Mouse (Mus musculus) lung, embryonic 16.5 days (tissue): ENCODE measurements around the gene Dbndd2. TPM values are rescaled to one million over a fixed set of nuclear protein-coding genes. Genes with fewer than 3 reads are reported as not detected.
A peak's percentile ranks its signal among the peaks of the same experiment; 100 is the strongest.

Experiments used
- ATAC-seq: fragments of 200-750 bp; cut with Nextera tagmentation; 2 replicates; pipeline ENCODE4 v1.8.0; 2017; ENCODE audit warnings: low read depth, mild to moderate bottlenecking, moderate library complexity
- H3K27ac ChIP-seq: fragments of 300-500 bp; sonication (generic); 2 replicates; pipeline ENCODE4 v1.5.1; 2014; ENCODE audit warnings: mild to moderate bottlenecking, control low read depth, low read length
- H3K27me3 ChIP-seq: fragments of 300-500 bp; sonication (generic); 2 replicates; pipeline ENCODE4 v1.6.1; 2014; ENCODE audit warnings: low read depth, low read length, mixed read lengths; ENCODE audit not compliant: control insufficient read depth, insufficient read depth
- H3K36me3 ChIP-seq: fragments of 300-500 bp; sonication (generic); 2 replicates; pipeline ENCODE4 v1.6.1; 2014; ENCODE audit warnings: low read length; ENCODE audit not compliant: control insufficient read depth, insufficient read depth
- H3K4me1 ChIP-seq: fragments of 300-500 bp; sonication (generic); replicated peaks from 2 replicates; pipeline ENCODE4 v1.6.1; 2014; ENCODE audit warnings: low read length, mixed read lengths; ENCODE audit not compliant: control insufficient read depth, insufficient read depth
- H3K4me2 ChIP-seq: fragments of 300-500 bp; sonication (generic); 2 replicates; pipeline ENCODE4 v1.6.1; 2014; ENCODE audit warnings: low read depth, low read length, control low read depth
- H3K4me3 ChIP-seq: fragments of 300-500 bp; sonication (generic); 2 replicates; pipeline ENCODE4 v1.5.1; 2014; ENCODE audit warnings: mild to moderate bottlenecking, low read length, control low read depth
- H3K9ac ChIP-seq: fragments of 300-500 bp; sonication (generic); 2 replicates; pipeline ENCODE4 v1.6.1; 2014; ENCODE audit warnings: low read length, control low read depth
- H3K9me3 ChIP-seq: fragments of 300-500 bp; sonication (generic); 2 replicates; pipeline ENCODE4 v1.6.1; 2016; ENCODE audit warnings: low read length; ENCODE audit not compliant: control insufficient read depth
- WGBS: fragments of 180-500 bp; shearing (Covaris S2); extraction: QIAGEN DNeasy Blood & Tissue Kit; methylation state at CpG from one replicate; pipeline ENCODE4 v1.1.7; 2014; 5-methylcytosine and 5-hydroxymethylcytosine counted together
- polyA plus RNA-seq: library from polyadenylated mRNA; unstranded; fragments of >200 nt; fragmentation: Nextera tagmentation; extraction: Ambion mirVana; gene quantifications from 2 replicates; pipeline ENCODE4 v1.2.1, GENCODE M21; 2015

Gene Dbndd2
- polyA plus RNA-seq, 1 experiment from 2014 or later, result 13.0 TPM

DNA sequence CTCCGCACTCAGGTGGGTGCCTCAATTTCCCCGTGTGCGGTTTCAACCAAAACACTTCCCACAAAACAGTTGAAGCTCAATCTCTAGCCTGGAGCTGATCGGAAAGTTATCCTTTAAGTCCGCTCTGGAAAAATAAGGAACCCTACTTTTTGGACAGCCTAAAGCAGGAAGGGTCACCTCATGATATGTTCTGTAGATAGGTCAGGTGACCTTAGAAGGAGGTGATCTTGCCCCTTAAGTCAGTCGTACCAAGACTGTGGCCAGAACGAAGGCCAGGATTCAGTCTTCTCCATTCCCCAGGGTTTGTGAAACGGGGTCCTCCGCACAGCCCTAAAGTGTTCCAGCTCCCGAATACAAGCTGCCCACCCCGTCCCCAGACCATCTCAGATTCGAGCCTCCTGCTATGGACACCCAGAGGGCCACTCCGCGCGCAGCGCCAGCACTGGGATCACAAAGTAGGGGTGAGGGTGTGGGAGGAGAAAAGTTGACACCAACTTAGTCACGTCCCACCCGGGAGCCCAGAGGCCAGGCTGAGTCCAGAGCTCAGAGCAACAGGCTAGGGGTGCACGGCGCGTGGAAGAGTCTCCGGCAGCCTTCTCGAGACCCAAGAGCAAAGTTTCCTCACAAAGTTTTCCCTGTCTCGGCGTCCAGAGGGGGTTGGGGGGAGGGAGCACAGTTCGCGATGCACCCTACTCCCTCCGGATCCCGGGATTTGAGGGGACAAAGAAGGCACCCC, 43.4 kb upstream of the Dbndd2 start:
- WGBS, result 2% methylated on average over 29 of the region's 29 CpGs
- Histone ChIP-seq H3K4me1 (peaks cover 25% of the 10 kb centered on the region), H3K4me3 (peak overlapping the region; percentile 77), H3K4me2 (peak overlapping the region; percentile 66), H3K27me3 (no peaks in the 10 kb centered on the region), H3K9ac (peak overlapping the region; percentile 92), H3K27ac (peak overlapping the region; percentile 85), H3K36me3 (no peaks in the 10 kb centered on the region), H3K9me3 (no peaks in the 10 kb centered on the region)
- peak; percentile 68 for ATAC-seq

DNA sequence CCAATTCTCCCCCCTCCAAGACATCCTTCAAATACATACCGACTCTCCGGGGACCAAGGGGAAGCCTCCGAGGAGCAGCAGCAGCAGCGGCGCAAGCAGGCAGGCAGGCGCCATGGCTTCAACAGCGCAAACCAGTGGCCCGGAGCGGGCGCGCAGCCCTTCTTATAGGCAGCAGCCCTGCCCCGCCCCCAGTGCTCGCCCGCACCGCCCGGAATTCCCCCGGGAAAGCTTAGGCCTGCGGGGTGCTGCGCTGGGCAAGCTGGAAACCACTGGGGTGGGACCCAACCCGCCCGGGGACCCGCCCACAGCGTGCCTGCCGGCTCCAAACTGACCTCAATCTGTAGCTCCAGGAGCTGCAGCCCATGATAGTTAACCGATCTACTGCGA, 42.9 kb upstream of the Dbndd2 start:
- Histone ChIP-seq H3K4me2 (peak overlapping the region; percentile 66), H3K4me1 (peaks cover 24% of the 10 kb centered on the region), H3K9me3 (no peaks in the 10 kb centered on the region), H3K36me3 (no peaks in the 10 kb centered on the region), H3K27me3 (no peaks in the 10 kb centered on the region), H3K4me3 (peak overlapping the region; percentile 77), H3K27ac (peak overlapping the region; percentile 85), H3K9ac (peak overlapping the region; percentile 92)
- ATAC-seq, result peak; percentile 94
- WGBS, result 0% methylated on average over 25 of the region's 26 CpGs

DNA sequence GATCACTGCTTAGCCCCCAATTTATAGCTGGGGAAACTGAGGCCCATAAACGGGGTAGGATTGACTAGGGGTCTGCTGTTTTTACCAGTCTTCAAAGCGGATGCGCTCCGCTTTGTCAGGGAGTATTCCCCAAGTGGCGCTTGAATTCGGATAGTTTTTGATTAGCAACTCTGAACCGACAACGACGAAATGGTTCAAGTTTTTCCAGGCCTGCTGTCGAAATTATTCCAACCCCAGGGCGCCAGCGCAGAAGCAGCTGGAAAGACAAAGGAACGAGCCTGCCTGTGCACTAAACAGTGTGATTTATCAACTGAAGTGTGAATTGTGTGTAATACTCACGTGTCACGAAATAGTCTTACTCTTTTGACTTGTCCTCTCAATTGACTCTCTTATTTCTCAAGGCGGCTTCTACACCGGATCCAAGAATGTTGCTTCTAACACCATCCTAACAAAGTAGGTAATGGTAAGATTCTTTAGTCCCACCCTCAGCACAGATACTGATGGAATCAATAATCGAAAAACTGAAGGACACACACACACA, 42.4 kb upstream of the Dbndd2 start, which contains the start of gene Sdc4:
Gene Sdc4, minus strand, starts transcription at position 428 of the 541 bp plus-strand sequence.
- H3K9me3 ChIP-seq, result no peaks in the 10 kb centered on the region
- peaks cover 19% of the 10 kb centered on the region for H3K4me1 ChIP-seq
- H3K4me3 ChIP-seq, result peak within 1 kb of the TSS; percentile 77
- peak within 1 kb of the TSS; percentile 66 for H3K4me2 ChIP-seq
- H3K36me3 ChIP-seq, result no peaks in the 10 kb centered on the region
- WGBS, result 10% methylated on average over 18 of the region's 18 CpGs
- no peak for ATAC-seq
- H3K27ac ChIP-seq, result peak within 1 kb of the TSS; percentile 85
- peak within 1 kb of the TSS; percentile 92 for H3K9ac ChIP-seq
- H3K27me3 ChIP-seq, result no peaks in the 10 kb centered on the region

DNA sequence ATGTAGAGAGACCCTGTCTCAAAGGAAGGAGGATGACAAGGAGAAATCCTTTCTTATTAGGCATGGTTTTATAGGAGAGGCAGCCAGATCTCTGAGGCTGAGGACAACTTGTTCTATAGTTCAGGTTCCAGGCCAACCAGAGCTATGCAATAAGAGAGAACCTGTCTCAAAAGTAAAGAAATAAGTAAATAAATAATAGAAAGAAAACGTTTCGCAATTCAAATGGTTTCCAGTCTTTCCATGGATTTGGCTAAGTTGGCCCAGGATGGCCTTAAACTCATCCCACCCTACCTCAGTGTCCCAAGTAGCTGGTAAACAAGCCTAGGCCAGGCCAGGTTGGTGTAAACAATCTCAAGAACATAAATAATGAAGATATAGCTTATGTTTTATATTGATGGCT, 41.2 kb upstream of the Dbndd2 start:
- Histone ChIP-seq H3K9me3 (no peaks in the 10 kb centered on the region), H3K9ac (no peak overlapping the region), H3K4me3 (no peak overlapping the region), H3K27ac (no peak overlapping the region), H3K4me2 (no peak overlapping the region), H3K4me1 (peaks cover 13% of the 10 kb centered on the region), H3K36me3 (no peaks in the 10 kb centered on the region), H3K27me3 (no peaks in the 10 kb centered on the region)
- ATAC-seq, result no peak
- 74% methylated on average over 2 of the region's 2 CpGs for WGBS

DNA sequence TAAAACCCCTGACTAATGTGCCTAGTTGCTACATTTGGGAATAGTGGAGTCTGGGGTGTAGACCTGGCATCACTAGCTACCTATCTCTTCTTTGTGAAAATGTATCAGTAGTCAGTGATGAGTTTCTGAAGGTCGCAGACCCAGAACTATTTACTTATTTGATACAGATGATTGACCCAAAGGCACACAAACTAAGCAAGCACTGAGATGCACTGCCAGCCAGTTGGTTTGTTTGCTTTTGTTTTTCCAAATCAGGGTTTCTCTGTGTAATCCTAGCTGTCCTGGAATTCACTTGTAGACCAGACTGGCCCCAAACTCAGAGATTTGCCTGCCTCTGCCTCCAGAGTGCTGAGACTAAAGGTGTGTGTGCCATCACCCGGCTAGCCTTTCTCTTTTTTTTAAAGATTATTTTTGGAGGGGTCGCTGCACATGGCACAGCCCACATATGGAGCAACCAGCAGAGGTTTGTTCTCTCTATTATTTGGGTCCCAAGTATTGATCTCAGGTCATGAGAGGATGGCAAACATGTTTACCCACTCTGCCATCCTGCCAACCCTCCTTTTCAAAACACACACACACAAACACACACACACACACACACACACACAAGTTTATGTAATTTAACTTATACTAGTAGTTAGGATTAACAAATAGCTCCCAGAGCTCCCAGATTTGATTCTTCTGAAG, 40.4 kb upstream of the Dbndd2 start:
- Histone ChIP-seq H3K9me3 (no peaks in the 10 kb centered on the region), H3K27ac (no peak overlapping the region), H3K4me2 (no peak overlapping the region), H3K27me3 (no peaks in the 10 kb centered on the region), H3K9ac (no peak overlapping the region), H3K4me1 (peaks cover 11% of the 10 kb centered on the region), H3K36me3 (no peaks in the 10 kb centered on the region), H3K4me3 (no peak overlapping the region)
- ATAC-seq, result no peak
- WGBS, result 68% methylated on average over 3 of the region's 3 CpGs

DNA sequence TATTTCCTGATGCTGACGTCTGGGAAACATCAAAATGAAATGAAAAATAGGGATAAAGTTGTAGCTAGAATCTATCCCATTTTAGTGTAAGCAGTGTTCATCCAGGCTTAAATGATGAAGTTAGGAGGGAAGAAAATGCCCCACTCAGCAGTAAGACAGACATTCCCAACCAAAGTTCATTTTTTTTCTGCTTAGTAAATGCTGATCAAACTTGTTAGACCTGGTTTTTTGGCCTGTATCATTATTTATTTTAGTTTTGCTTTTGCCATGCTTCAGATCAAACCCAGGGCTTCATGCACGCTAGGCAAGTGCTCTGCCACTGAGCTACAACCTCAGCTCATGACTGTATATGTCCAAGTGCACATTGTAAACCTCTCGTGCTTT, 39.8 kb upstream of the Dbndd2 start:
- Histone ChIP-seq H3K4me3 (no peak overlapping the region), H3K4me2 (no peak overlapping the region), H3K27ac (no peak overlapping the region), H3K27me3 (no peaks in the 10 kb centered on the region), H3K4me1 (peaks cover 11% of the 10 kb centered on the region), H3K36me3 (no peaks in the 10 kb centered on the region), H3K9ac (no peak overlapping the region), H3K9me3 (no peaks in the 10 kb centered on the region)
- 78% methylated on average over 3 of the region's 3 CpGs for WGBS
- no peak for ATAC-seq

DNA sequence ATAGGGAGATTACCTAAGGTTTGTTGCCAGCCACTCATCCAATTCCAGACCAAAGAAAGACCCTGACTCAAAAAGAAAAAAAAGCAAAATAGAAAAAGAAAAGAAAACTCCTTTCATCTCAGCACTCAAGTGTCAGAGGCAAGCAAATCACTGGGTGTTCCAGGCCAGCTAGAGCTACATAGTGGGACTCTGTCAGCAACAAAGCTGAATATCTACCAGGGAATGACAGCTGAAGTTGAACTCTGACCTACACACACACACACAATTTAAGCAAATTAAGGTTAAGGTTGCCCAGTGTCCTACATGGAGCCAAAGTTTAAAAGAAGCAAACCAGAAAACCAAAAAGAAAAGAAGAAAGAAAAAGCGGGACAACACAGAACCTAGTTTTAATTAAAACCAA, 37.8 kb upstream of the Dbndd2 start:
- Histone ChIP-seq H3K4me1 (peaks cover 27% of the 10 kb centered on the region), H3K4me2 (no peak overlapping the region), H3K9ac (no peak overlapping the region), H3K9me3 (no peaks in the 10 kb centered on the region), H3K27me3 (no peaks in the 10 kb centered on the region), H3K4me3 (no peak overlapping the region), H3K27ac (no peak overlapping the region), H3K36me3 (no peaks in the 10 kb centered on the region)
- ATAC-seq, result no peak
- WGBS, result 92% methylated on average over 1 of the region's 1 CpGs

DNA sequence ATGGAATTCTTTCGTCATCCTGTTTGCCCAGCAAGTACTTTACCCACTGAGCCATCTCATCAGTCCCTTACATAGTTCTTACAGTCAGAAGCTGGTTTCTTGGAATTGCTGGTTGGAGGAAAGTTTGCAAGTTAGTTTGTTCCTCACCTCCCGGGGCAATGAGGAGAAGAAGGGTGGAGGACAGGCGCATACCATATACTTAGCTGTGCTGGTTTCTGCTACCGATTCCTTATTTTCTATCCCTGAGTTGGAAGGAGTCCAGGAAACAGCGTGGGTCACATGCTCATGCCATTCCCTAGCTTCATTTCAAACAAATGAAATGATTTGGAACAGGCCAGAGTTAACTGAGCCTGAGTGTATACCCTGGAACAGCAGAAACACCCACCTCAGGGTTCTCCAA, 37.0 kb upstream of the Dbndd2 start:
- ATAC-seq, result no peak
- peak overlapping the region; percentile 24; the same call in 1 of the 2 replicates for H3K27ac ChIP-seq
- WGBS, result 45% methylated on average over 5 of the region's 5 CpGs
- H3K4me1 ChIP-seq, result peaks cover 29% of the 10 kb centered on the region
- H3K36me3 ChIP-seq, result no peaks in the 10 kb centered on the region
- H3K4me3 ChIP-seq, result no peak overlapping the region
- H3K27me3 ChIP-seq, result no peaks in the 10 kb centered on the region
- no peak overlapping the region for H3K4me2 ChIP-seq
- no peaks in the 10 kb centered on the region for H3K9me3 ChIP-seq
- H3K9ac ChIP-seq, result no peak overlapping the region

DNA sequence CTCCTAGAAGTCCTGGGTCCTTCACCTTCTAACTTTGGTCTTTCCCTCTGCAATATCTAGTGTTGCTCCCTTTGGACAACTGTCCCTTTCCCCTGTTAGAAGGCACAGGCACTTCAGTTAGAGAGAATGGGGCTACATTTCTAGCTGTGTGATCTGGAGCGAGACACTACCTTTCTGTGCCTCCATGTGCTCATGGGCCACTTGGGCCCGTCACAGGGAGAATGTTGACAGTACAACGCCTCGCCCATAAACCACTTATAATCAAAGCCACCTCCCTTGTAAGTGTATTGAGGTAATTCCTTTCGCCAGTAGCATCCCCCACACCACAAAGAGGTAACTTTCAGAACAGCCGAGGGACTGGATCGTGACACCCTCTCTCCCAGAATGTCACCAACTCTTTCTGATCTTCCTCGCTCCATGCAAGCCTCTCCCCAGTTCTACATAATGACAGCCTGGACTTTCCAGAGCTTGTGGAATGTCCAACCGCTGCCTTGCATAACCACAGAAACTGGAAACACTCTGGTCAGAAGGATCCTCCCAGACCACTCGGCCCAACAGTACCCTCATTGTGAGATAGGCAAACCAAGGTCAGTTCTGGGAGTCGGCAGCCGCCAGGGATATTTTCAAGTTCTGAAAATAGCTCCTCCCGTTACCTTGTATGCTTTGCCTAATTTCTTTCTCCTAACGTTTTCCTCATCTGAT, 36.4 kb upstream of the Dbndd2 start:
- H3K9ac ChIP-seq, result no peak overlapping the region
- WGBS, result 62% methylated on average over 14 of the region's 14 CpGs
- 0 out of 2 replicates have a peak, but pooled peaks have one; percentile 8 for ATAC-seq

More for the DNA sequence above, 36.4 kb upstream of the Dbndd2 start:
- H3K9me3 ChIP-seq, result no peaks in the 10 kb centered on the region
- H3K27ac ChIP-seq, result peak overlapping the region; percentile 24; the same call in 1 of the 2 replicates
- no peaks in the 10 kb centered on the region for H3K36me3 ChIP-seq
- H3K4me3 ChIP-seq, result no peak overlapping the region
- peaks cover 34% of the 10 kb centered on the region for H3K4me1 ChIP-seq
- no peaks in the 10 kb centered on the region for H3K27me3 ChIP-seq
- H3K4me2 ChIP-seq, result no peak overlapping the region
